ENCODE assay signal across 1 mouse cellular context in genomic region chr4:132216602-132217001, GRCm38 (mm10).
A peak's percentile ranks its signal among the peaks of the same experiment; 100 is the strongest.
TF ChIP-seq lines count a peak whose summit lies in the region.

No protein-coding gene starts in this region.

TF ChIP-seq in MEL, 35 proteins besides CTCF, POLR2A, EP300 and RAD21 (continued from another document):
- TF ChIP-seq BHLHE40 (IDR thresholded peaks at IDR 0.05; ENCODE audit: borderline replicate concordance, low read depth, low read length) (peak; percentile 92), HCFC1 (IDR thresholded peaks at IDR 0.05; ENCODE audit: low read depth, low read length) (no peak), SMC3 (IDR thresholded peaks at IDR 0.05; ENCODE audit: low read depth, low read length) (no peak), TBP (IDR thresholded peaks at IDR 0.05; ENCODE audit: low read depth, low read length) (0 out of 2 replicates have a peak, but pooled peaks have one; percentile 14), ELF1 (IDR thresholded peaks at IDR 0.05; ENCODE audit: low read depth, low read length) (no peak), GATA1 (IDR thresholded peaks at IDR 0.05; ENCODE audit: low read depth, low read length) (peak; percentile 88), MYC (IDR thresholded peaks at IDR 0.05; ENCODE audit: low read depth, low read length) (peak; percentile 70), TAL1 (IDR thresholded peaks at IDR 0.05; ENCODE audit: low read length) (no peak), MXI1 (IDR thresholded peaks at IDR 0.05; ENCODE audit: low read depth, low read length) (peak; percentile 57), POLR2AphosphoS5 (IDR thresholded peaks at IDR 0.05; ENCODE audit: borderline replicate concordance, low read depth, low read length) (no peak), SIN3A (IDR thresholded peaks at IDR 0.05; ENCODE audit: low read length) (peak; percentile 56), ETS1 (IDR thresholded peaks at IDR 0.05; ENCODE audit: low read depth, low read length) (peak; percentile 83), USF1 (IDR thresholded peaks at IDR 0.05; ENCODE audit: low read depth, low read length) (no peak), NELFE (IDR thresholded peaks at IDR 0.05; ENCODE audit: low read depth, low read length) (no peak), MEF2A (IDR thresholded peaks at IDR 0.05; ENCODE audit: extremely low read depth, insufficient replicate concordance, low read depth, low read length, poor library complexity, severe bottlenecking) (no peak), ZMIZ1 (IDR thresholded peaks at IDR 0.05; ENCODE audit: low read depth, low read length) (no peak), E2F4 (IDR thresholded peaks at IDR 0.05; ENCODE audit: borderline replicate concordance, low read depth, low read length) (no peak), USF2 (IDR thresholded peaks at IDR 0.05; ENCODE audit: borderline replicate concordance in 1 of 2, insufficient read depth in 1 of 2, low read depth in 1 of 2, low read length in 2 of 2) (no peak), ZC3H11A (IDR thresholded peaks at IDR 0.05; ENCODE audit: low read depth, low read length) (no peak), KAT2A (conservative IDR thresholded peaks at IDR 0.05; ENCODE audit: low read depth, low read length) (no peak), NRF1 (IDR thresholded peaks at IDR 0.05; ENCODE audit: insufficient read depth, low read depth, low read length, poor library complexity, severe bottlenecking) (no peak)
